Mouse (Mus musculus): ENCODE results near the gene Gm2564. TPM values are rescaled to one million over a fixed set of nuclear protein-coding genes. Genes with fewer than 3 reads are reported as not detected.

Gene Gm2564
- polyA plus RNA-seq (2021; fragmentation: Nextera tagmentation) = 1.4 and 4.2 TPM in 2 replicates
- long read RNA-seq, experiment 1 = 0 reads
- long read RNA-seq, experiment 2 = 0 reads

DNA sequence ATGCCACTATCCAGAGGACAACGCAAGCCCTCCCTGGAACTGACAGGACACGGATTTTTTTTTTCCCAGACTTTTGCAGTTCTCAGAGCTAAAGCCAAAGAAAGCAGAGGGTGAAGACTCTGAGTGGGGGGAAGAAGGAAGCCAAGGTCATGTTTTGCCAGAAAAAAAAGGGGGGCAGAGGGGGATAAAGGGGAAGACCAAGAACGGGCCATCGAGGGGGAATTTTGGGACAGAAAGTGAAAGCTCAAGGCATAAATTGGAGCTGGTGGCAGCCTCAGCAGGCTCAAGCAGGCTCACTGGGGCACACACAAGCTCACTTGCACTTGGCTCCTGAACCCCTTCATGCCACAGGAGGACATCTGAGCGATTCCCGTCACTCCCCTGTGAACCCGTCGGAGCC, at the start of gene Gm2564:
Gene Gm2564, plus strand, starts transcription at position 301 of the 400 bp plus-strand sequence.

GRCm38 (mm10) chr4:42611895-42612294, 17.6 kb upstream of the Gm2564 start, which contains the start of gene Gm10591:
Gm10591 (plus strand) TSS chr4:42612195.

DNA sequence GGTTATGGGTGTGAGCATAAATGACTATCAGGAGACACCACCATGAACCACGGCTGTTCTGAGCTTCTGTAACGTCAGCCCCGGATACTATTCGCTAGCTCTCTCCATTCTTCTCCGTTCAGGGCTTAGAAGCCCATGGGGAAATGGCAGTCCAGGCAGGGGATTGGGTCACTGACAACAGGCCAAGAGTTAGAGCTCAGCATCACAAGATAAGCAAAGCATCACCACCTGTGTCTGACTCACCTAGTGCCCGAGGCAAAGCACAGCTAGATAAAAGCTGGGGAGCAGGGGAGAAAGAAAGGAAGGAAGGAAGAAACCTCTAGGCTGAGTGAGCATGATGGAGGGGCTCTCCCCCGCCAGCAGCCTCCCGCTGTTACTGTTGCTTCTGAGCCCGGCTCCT, 25.4 kb downstream of the Gm2564 start, which contains the start of gene Ccl27b:
Gene Ccl27b, plus strand, starts transcription at position 301 of the 400 bp plus-strand sequence.

DNA sequence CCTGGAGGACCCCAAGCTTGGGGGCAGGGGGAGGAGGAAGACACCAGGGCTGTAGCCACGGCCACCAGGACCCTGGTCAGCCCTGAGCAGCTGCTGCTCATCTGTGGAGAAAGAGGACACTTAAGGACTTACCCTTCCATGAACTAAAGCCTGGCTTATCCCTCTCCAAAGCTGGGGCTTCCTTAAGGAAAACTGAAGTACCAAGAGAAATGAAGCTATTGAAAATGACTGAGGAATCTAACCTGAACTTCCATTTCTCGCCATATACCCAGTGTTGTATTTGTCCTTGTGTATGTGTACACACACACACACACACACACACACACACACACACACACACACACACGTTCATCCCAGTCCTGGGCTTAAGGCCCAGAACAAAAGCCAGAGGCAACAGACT, 32.3 kb downstream of the Gm2564 start, which contains the start of gene Il11ra2:
Gene Il11ra2, minus strand, starts transcription at position 101 of the 400 bp plus-strand sequence.

Other genes with a start within 250 kb of the Gm2564 start
- 2.0 TPM in 1 of 2 replicates, not detected in the other for gene Gm21586, start 190.3 kb upstream of the Gm2564 start, polyA plus RNA-seq (2021; fragmentation: Nextera tagmentation)
- 0.14 TPM in 1 of 2 replicates, not detected in the other for gene Gm2163, start 163.0 kb upstream of the Gm2564 start, polyA plus RNA-seq (2021; fragmentation: Nextera tagmentation)
- gene Fam205a2, start 101.5 kb upstream of the Gm2564 start, polyA plus RNA-seq (2021; fragmentation: Nextera tagmentation) = not detected in 2 replicates
- gene Gm10591, start 17.5 kb upstream of the Gm2564 start, polyA plus RNA-seq (2021; fragmentation: Nextera tagmentation) = not detected in 2 replicates
- gene Ccl27b, start 25.5 kb downstream of the Gm2564 start, polyA plus RNA-seq (2021; fragmentation: Nextera tagmentation) = 6.7 TPM in 1 of 2 replicates, not detected in the other
- 0.28 and 0.69 TPM in 2 replicates for gene Il11ra2, start 32.2 kb downstream of the Gm2564 start, polyA plus RNA-seq (2021; fragmentation: Nextera tagmentation)
- 0.29 and 0.47 TPM in 2 replicates for gene 4930578G10Rik, start 105.8 kb downstream of the Gm2564 start, polyA plus RNA-seq (2021; fragmentation: Nextera tagmentation)
- gene Ccl19, start 126.9 kb downstream of the Gm2564 start, polyA plus RNA-seq (2021; fragmentation: Nextera tagmentation) = 1.1 and 3.8 TPM in 2 replicates
- gene Ccl21a, start 144.3 kb downstream of the Gm2564 start, polyA plus RNA-seq (2021; fragmentation: Nextera tagmentation) = 0.49 and 0.51 TPM in 2 replicates
- 0.03 and 0.07 TPM in 2 replicates for gene Fam205a1, start 224.2 kb downstream of the Gm2564 start, polyA plus RNA-seq (2021; fragmentation: Nextera tagmentation)
- gene Gm12394, start 227.1 kb downstream of the Gm2564 start, polyA plus RNA-seq (2021; fragmentation: Nextera tagmentation) = 0.80 and 3.1 TPM in 2 replicates
- 3.2 and 7.8 TPM in 2 replicates for gene Fam205c, start 244.5 kb downstream of the Gm2564 start, polyA plus RNA-seq (2021; fragmentation: Nextera tagmentation)